Mouse (Mus musculus) ES-E14 (cell line): ENCODE measurements around the gene Gm10181. TPM values are rescaled to one million over a fixed set of nuclear protein-coding genes. Genes with fewer than 3 reads are reported as not detected.

Experiments
- DNase-seq: peaks from one replicate; pipeline ENCODE4 v3.0.0-alpha.2; 2013; ENCODE audit warnings: low read depth, low spot score
- H3K27ac ChIP-seq: 2 replicates; pipeline ENCODE4 v1.5.1; 2012; ENCODE audit warnings: low read depth, mild to moderate bottlenecking, low read length, moderate library complexity, mixed read lengths; ENCODE audit not compliant: poor library complexity, insufficient read depth, severe bottlenecking
- H3K36me3 ChIP-seq: 2 replicates; pipeline ENCODE4 v1.6.1; 2012; ENCODE audit warnings: mild to moderate bottlenecking, low read length, moderate library complexity, mixed read lengths; ENCODE audit not compliant: control insufficient read depth, poor library complexity, insufficient read depth, severe bottlenecking
- H3K4me1 ChIP-seq, 2 experiments: fragments of 150-350 bp in 1 of 2; sonication (generic) in 1 of 2; 2 replicates each; pipeline ENCODE4 v1.6.1; 2012; ENCODE audit warnings: low read length in 2 of 2, mild to moderate bottlenecking in 1 of 2, mixed read lengths in 1 of 2; ENCODE audit not compliant: control insufficient read depth in 2 of 2, insufficient read depth in 2 of 2, poor library complexity in 1 of 2
- H3K4me3 ChIP-seq, 2 experiments: fragments of 150-350 bp in 1 of 2; sonication (generic) in 1 of 2; 2 replicates each; pipeline ENCODE4 v1.5.1; 2012; ENCODE audit warnings: low read length in 2 of 2, low read depth in 1 of 2, mild to moderate bottlenecking in 1 of 2, mixed read lengths in 1 of 2; ENCODE audit not compliant: insufficient read depth in 1 of 2, poor library complexity in 1 of 2, severe bottlenecking in 1 of 2
- H3K9ac ChIP-seq: 2 replicates; pipeline ENCODE4 v1.6.1; 2012; ENCODE audit warnings: low read depth, mild to moderate bottlenecking, low read length, mixed read lengths; ENCODE audit not compliant: poor library complexity, insufficient read depth, severe bottlenecking
- H3K9me3 ChIP-seq: fragments of 150-350 bp; sonication (generic); 2 replicates; pipeline ENCODE4 v1.6.1; 2012; ENCODE audit warnings: low read depth, mild to moderate bottlenecking, low read length; ENCODE audit not compliant: control insufficient read depth, insufficient read depth
- CHD2 ChIP-seq: IDR thresholded peaks from 2 replicates; pipeline ENCODE4 v1.6.1; 2014; ENCODE audit warnings: mild to moderate bottlenecking, low read depth, low read length, inconsistent platforms
- HCFC1 ChIP-seq: IDR thresholded peaks from 2 replicates; pipeline ENCODE4 v1.6.1; 2012; ENCODE audit warnings: low read length, inconsistent platforms, borderline replicate concordance; ENCODE audit not compliant: insufficient read depth
- MAFK ChIP-seq: IDR thresholded peaks from 2 replicates; pipeline ENCODE4 v1.6.1; 2014; ENCODE audit warnings: mild to moderate bottlenecking, low read depth, low read length, inconsistent platforms; ENCODE audit not compliant: insufficient read depth
- ZC3H11A ChIP-seq: IDR thresholded peaks from 2 replicates; pipeline ENCODE4 v1.6.1; 2012; ENCODE audit warnings: low read depth, mild to moderate bottlenecking, inconsistent platforms, low read length, borderline replicate concordance
- ZNF384 ChIP-seq: IDR thresholded peaks from 2 replicates; pipeline ENCODE4 v1.6.1; 2012; ENCODE audit warnings: low read depth, low read length, inconsistent platforms
- in situ Hi-C, 2 experiments: fragments of 600-800 bp; cut with MboI; formaldehyde crosslinking; loops; one replicate each; pipeline ENCODE4 v1.15.1; 2025; ENCODE audit warnings: low sequenced_read_pairs in 2 of 2, inconsistent platforms in 1 of 2; ENCODE audit not compliant: unreplicated experiment in 2 of 2
- total RNA-seq: library from RNA; depleted of rRNA; stranded (reverse); fragments of 300-350 nt; gene quantifications from 2 replicates; pipeline ENCODE4 v1.2.3, GENCODE M21; 2012; rRNA removed

Gm10181 gene
- total RNA-seq, 1 experiment, result not detected

GRCm38 (mm10) chr9:25124048-25124447 lies 34.8 kb downstream of the Gm10181 start:
- Histone ChIP-seq H3K9ac (no peak overlapping the region), H3K36me3 (no peaks in the 10 kb centered on the region), H3K4me1 (no peaks in the 10 kb centered on the region), H3K4me3 (no peak overlapping the region), H3K27ac (no peak overlapping the region), H3K9me3 (no peaks in the 10 kb centered on the region)
- TF ChIP-seq ZNF384 (no peak), CHD2 (no peak), HCFC1 (no peak), ZC3H11A (no peak), MAFK (no peak)
- in situ Hi-C loops, result no loop called here
- no peak for DNase-seq

- in situ Hi-C loops, result no loop called here
- TF ChIP-seq CHD2, result no peak
- H3K36me3 ChIP-seq, result no peaks in the 10 kb centered on the region
- H3K4me1 ChIP-seq, result no peaks in the 10 kb centered on the region
- H3K9ac ChIP-seq, result no peak overlapping the region
- H3K9me3 ChIP-seq, result no peaks in the 10 kb centered on the region
- DNase-seq, result no peak
- no peak overlapping the region for H3K4me3 ChIP-seq
- no peak overlapping the region for H3K27ac ChIP-seq
Measured at GRCm38 (mm10) chr9:25132253-25132652, 43.0 kb downstream of the Gm10181 start.

DNA sequence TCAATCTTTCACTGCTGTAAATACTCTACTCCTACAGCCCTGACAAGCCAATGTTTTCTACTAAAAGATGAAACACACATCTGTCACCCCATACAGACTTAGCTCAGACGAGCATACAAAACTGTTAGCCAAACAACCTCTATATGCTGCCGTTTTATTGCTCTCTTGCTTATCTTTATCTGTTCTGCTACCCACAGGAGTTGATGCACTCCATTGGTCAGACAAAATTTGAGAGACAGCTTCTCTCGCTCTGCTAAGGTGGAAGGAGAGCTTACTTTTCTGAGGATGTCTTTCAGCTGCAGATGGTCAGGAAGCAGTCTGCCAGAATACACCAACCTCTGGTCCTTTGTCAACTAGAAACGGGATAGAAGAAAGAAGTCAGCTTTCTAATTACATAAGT lies 43.7 kb downstream of the Gm10181 start:
- H3K4me3 ChIP-seq, result no peak overlapping the region
- TF ChIP-seq MAFK, result no peak
- no peak for TF ChIP-seq CHD2
- no peak for TF ChIP-seq HCFC1
- no peak for TF ChIP-seq ZNF384
- TF ChIP-seq ZC3H11A, result no peak
- no peak overlapping the region for H3K9ac ChIP-seq
- no peaks in the 10 kb centered on the region for H3K9me3 ChIP-seq
- H3K4me1 ChIP-seq, result no peaks in the 10 kb centered on the region
- no peaks in the 10 kb centered on the region for H3K36me3 ChIP-seq
- no peak for DNase-seq
- in situ Hi-C loops, result no loop called here
- no peak overlapping the region for H3K27ac ChIP-seq

- H3K4me1 ChIP-seq, result no peaks in the 10 kb centered on the region
- H3K4me3 ChIP-seq, result no peak overlapping the region
- H3K9me3 ChIP-seq, result no peaks in the 10 kb centered on the region
- in situ Hi-C loops, result no loop called here
- no peak overlapping the region for H3K9ac ChIP-seq
- H3K27ac ChIP-seq, result no peak overlapping the region
- TF ChIP-seq MAFK (no peak), ZC3H11A (no peak), ZNF384 (no peak)
- no peak for DNase-seq
- no peaks in the 10 kb centered on the region for H3K36me3 ChIP-seq
Measured at GRCm38 (mm10) chr9:25138900-25139299, 49.7 kb downstream of the Gm10181 start.

Other genes with a start within 250 kb of the Gm10181 start
- 7.0 and 11.5 TPM in 2 replicates for gene Herpud2, start 62.4 kb downstream of the Gm10181 start, total RNA-seq
- 58.6 and 110 TPM in 2 replicates for gene Sept7, start 163.0 kb downstream of the Gm10181 start, total RNA-seq